Mouse (Mus musculus): ENCODE results near the gene Neu3. TPM values are rescaled to one million over a fixed set of nuclear protein-coding genes. Genes with fewer than 3 reads are reported as not detected.

Gene Neu3
- total and polyA plus RNA-seq, 3 experiments, result 3.1 to 4.5 (median 4.2) TPM

DNA sequence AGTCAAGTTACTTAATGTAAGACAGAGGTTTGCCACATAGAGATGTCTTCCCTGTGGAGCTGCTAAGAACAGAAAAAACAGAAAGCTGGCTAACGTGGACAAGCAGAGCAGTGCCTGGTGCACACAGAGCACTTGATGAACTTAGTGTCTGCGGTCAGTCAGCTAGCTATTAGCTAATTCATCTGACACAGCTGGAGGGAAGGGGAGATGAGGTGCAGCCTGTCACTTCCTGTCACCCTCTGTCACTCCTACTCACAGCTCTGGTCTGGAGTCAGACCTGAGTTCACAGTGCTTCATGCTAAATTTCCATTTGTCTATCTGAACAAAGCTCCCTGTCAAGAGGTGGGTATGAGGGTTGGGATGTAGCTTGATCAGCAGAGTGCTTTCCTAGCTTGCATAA is 34.1 kb downstream of the Neu3 start:
- Histone ChIP-seq H3K4me1 (ENCODE audit: control insufficient read depth, insufficient read depth, low read length) (no peaks in the 10 kb centered on the region), H3K79me2 (replicated peaks; ENCODE audit: control insufficient read depth, insufficient read depth, low read length) (no peaks in the 10 kb centered on the region), H3K27ac (no peak overlapping the region), H3K36me3 (ENCODE audit: control insufficient read depth, insufficient read depth, low read length) (no peaks in the 10 kb centered on the region), H3K27me3 (ENCODE audit: control insufficient read depth, insufficient read depth, low read length) (no peaks in the 10 kb centered on the region), H3K4me3 (no peak overlapping the region), H3K9ac (ENCODE audit: low read depth, low read length) (no peak overlapping the region)
- TF ChIP-seq CTCF (IDR thresholded peaks at IDR 0.05), result no peak
- TF ChIP-seq EP300 (IDR thresholded peaks at IDR 0.05; ENCODE audit: insufficient read depth, low read depth, low read length), result no peak
- no peak for TF ChIP-seq POLR2A (IDR thresholded peaks at IDR 0.05; ENCODE audit: insufficient read depth, low read depth, low read length)
- WGBS, result 59% methylated on average over 2 of the region's 2 CpGs
- DNase-seq, result no peak
- intact Hi-C loops (cut with DNase I), result no loop called here

- Histone ChIP-seq H3K9ac (ENCODE audit: low read depth, low read length) (no peak overlapping the region), H3K27me3 (ENCODE audit: control insufficient read depth, insufficient read depth, low read length) (no peaks in the 10 kb centered on the region), H3K4me1 (ENCODE audit: control insufficient read depth, insufficient read depth, low read length) (peaks cover 2% of the 10 kb centered on the region), H3K36me3 (ENCODE audit: control insufficient read depth, insufficient read depth, low read length) (no peaks in the 10 kb centered on the region), H3K27ac (no peak overlapping the region), H3K4me3 (no peak overlapping the region), H3K79me2 (replicated peaks; ENCODE audit: control insufficient read depth, insufficient read depth, low read length) (no peaks in the 10 kb centered on the region)
- DNase-seq, result no peak
- whole genome bisulfite sequencing, result 83% methylated on average over 10 of the region's 10 CpGs
- intact Hi-C loops (cut with DNase I), result no loop called here
- no peak for TF ChIP-seq EP300 (IDR thresholded peaks at IDR 0.05; ENCODE audit: insufficient read depth, low read depth, low read length)
- TF ChIP-seq CTCF (IDR thresholded peaks at IDR 0.05), result no peak
Observed at GRCm38 (mm10) chr7:99790816-99791215, 37.4 kb downstream of the Neu3 start.

GRCm38 (mm10) chr7:99788563-99788962 is 39.7 kb downstream of the Neu3 start:
- peak in 1 of 2 experiments; percentile 15 for DNase-seq
- Histone ChIP-seq H3K9ac (ENCODE audit: low read depth, low read length) (no peak overlapping the region), H3K27me3 (ENCODE audit: control insufficient read depth, insufficient read depth, low read length) (no peaks in the 10 kb centered on the region), H3K4me3 (no peak overlapping the region), H3K79me2 (replicated peaks; ENCODE audit: control insufficient read depth, insufficient read depth, low read length) (no peaks in the 10 kb centered on the region), H3K36me3 (ENCODE audit: control insufficient read depth, insufficient read depth, low read length) (no peaks in the 10 kb centered on the region), H3K27ac (no peak overlapping the region), H3K4me1 (ENCODE audit: control insufficient read depth, insufficient read depth, low read length) (peaks cover 2% of the 10 kb centered on the region)
- intact Hi-C loops (cut with DNase I), result no loop called here
- WGBS, result 54% methylated on average over 5 of the region's 5 CpGs
- TF ChIP-seq POLR2A (IDR thresholded peaks at IDR 0.05; ENCODE audit: insufficient read depth, low read depth, low read length) (no peak), CTCF (IDR thresholded peaks at IDR 0.05) (no peak), EP300 (IDR thresholded peaks at IDR 0.05; ENCODE audit: insufficient read depth, low read depth, low read length) (no peak)

GRCm38 (mm10) chr7:99787935-99788334 is 40.3 kb downstream of the Neu3 start:
- H3K27me3 ChIP-seq (ENCODE audit: control insufficient read depth, insufficient read depth, low read length), result no peaks in the 10 kb centered on the region
- intact Hi-C loops (cut with DNase I), result no loop called here
- peaks cover 2% of the 10 kb centered on the region for H3K4me1 ChIP-seq (ENCODE audit: control insufficient read depth, insufficient read depth, low read length)
- no peak overlapping the region for H3K27ac ChIP-seq
- DNase-seq, result no peak
- H3K4me3 ChIP-seq, result no peak overlapping the region
- TF ChIP-seq CTCF (IDR thresholded peaks at IDR 0.05), result no peak
- TF ChIP-seq POLR2A (IDR thresholded peaks at IDR 0.05; ENCODE audit: insufficient read depth, low read depth, low read length), result no peak
- TF ChIP-seq EP300 (IDR thresholded peaks at IDR 0.05; ENCODE audit: insufficient read depth, low read depth, low read length), result no peak
- no peaks in the 10 kb centered on the region for H3K79me2 ChIP-seq (replicated peaks; ENCODE audit: control insufficient read depth, insufficient read depth, low read length)
- WGBS, result 65% methylated on average over 2 of the region's 2 CpGs
- H3K36me3 ChIP-seq (ENCODE audit: control insufficient read depth, insufficient read depth, low read length), result no peaks in the 10 kb centered on the region
- H3K9ac ChIP-seq (ENCODE audit: low read depth, low read length), result no peak overlapping the region

GRCm38 (mm10) chr7:99786774-99787173 is 41.4 kb downstream of the Neu3 start:
- Histone ChIP-seq H3K4me3 (no peak overlapping the region), H3K4me1 (ENCODE audit: control insufficient read depth, insufficient read depth, low read length) (peaks cover 2% of the 10 kb centered on the region), H3K79me2 (replicated peaks; ENCODE audit: control insufficient read depth, insufficient read depth, low read length) (no peaks in the 10 kb centered on the region), H3K27me3 (ENCODE audit: control insufficient read depth, insufficient read depth, low read length) (no peaks in the 10 kb centered on the region), H3K36me3 (ENCODE audit: control insufficient read depth, insufficient read depth, low read length) (no peaks in the 10 kb centered on the region), H3K27ac (no peak overlapping the region), H3K9ac (ENCODE audit: low read depth, low read length) (no peak overlapping the region)
- DNase-seq, result no peak
- TF ChIP-seq CTCF (IDR thresholded peaks at IDR 0.05), result no peak
- no peak for TF ChIP-seq EP300 (IDR thresholded peaks at IDR 0.05; ENCODE audit: insufficient read depth, low read depth, low read length)
- no peak for TF ChIP-seq POLR2A (IDR thresholded peaks at IDR 0.05; ENCODE audit: insufficient read depth, low read depth, low read length)
- intact Hi-C loops (cut with DNase I), result no loop called here
- WGBS, result 92% methylated on average over 3 of the region's 3 CpGs

GRCm38 (mm10) chr7:99785553-99785952 is 42.7 kb downstream of the Neu3 start:
- Histone ChIP-seq H3K36me3 (ENCODE audit: control insufficient read depth, insufficient read depth, low read length) (no peaks in the 10 kb centered on the region), H3K4me3 (no peak overlapping the region), H3K27me3 (ENCODE audit: control insufficient read depth, insufficient read depth, low read length) (no peaks in the 10 kb centered on the region), H3K9ac (ENCODE audit: low read depth, low read length) (no peak overlapping the region), H3K79me2 (replicated peaks; ENCODE audit: control insufficient read depth, insufficient read depth, low read length) (no peaks in the 10 kb centered on the region), H3K4me1 (ENCODE audit: control insufficient read depth, insufficient read depth, low read length) (peaks cover 2% of the 10 kb centered on the region), H3K27ac (no peak overlapping the region)
- 79% methylated on average over 3 of the region's 3 CpGs for WGBS
- TF ChIP-seq CTCF (IDR thresholded peaks at IDR 0.05) (no peak), EP300 (IDR thresholded peaks at IDR 0.05; ENCODE audit: insufficient read depth, low read depth, low read length) (no peak), POLR2A (IDR thresholded peaks at IDR 0.05; ENCODE audit: insufficient read depth, low read depth, low read length) (no peak)
- DNase-seq, result no peak
- intact Hi-C loops (cut with DNase I), result no loop called here
